Mouse (Mus musculus) kidney, postnatal 25 days (tissue): Measurements from ENCODE around the gene Sumo1.
"Not testable (repeated sequence)": the region's sequence is repeated elsewhere in the genome, so short reads cannot be mapped to it uniquely, and the experiment has no call there.

Source experiments
- DNase-seq, 2 experiments: peaks; one replicate each; pipeline ENCODE4 v3.0.0; 2021; ENCODE audit warnings: mixed read lengths in 2 of 2

Gene Sumo1

DNA sequence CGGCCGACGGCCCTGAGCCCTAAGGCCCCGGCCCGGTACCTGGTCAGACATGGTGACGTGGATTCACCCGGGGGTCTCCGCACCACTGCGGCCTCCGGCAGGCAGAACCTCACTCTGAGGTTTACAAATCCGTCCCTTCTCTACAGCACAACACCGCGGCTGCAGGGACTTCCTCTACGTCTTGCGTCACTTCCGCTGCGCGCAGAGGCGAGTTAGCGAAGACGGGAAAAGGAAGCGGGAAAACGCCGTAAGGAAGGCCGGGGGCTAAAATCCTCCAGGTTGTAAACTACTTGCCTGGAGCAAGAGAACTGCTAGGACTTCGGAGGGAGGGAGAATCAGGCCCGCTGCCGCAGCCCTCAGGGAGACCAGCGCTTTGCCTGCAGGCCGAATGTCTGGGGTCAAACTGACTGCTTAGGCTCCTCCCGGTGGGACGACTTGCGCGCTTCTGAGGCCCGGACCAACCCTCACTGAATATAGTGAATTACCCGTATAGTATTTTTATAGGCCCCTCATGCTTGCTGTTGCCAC, at the start of gene Sumo1:
Sumo1 (minus strand) TSS at position 194 of the 528 bp plus-strand sequence.
- DNase-seq, result peak; percentile 93 to 96

DNA sequence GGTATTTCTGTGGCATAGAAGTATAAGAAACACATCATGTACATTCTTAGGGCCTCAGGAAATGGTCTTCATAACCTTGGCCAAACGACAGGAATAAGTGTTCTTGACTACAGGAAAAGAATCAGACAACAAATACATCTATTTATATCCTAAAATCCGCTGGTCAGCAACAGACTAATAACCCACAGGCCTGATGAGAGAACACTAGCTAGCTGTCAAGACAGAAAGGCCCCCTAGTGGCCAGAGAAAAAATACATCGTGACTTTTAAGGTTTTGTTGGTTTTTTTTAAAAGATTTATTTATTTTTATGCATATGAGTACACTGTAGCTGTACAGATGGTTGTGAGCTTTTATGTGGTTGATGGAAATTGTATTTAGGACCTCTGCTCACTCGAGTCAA, 49.3 kb upstream of the Sumo1 start:
- DNase-seq, result peak in 1 of 2 experiments; percentile 43

DNA sequence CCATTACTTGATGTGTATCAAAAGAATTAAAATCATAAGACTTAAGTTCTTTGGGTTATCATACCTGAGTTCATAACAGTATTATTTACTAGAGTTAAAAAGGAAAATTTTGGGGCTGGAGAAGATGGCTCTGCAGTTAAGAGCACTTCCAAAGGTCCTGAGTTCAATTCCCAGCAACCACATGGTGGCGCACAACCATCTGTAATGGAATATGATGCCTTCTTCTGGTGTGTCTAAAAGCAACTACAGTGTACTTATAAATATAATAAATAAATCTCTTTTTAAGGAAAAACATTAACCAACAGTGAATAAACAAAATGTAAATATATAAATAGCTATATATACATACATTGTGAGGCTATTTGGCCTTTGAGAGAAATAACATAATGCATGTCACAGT, 31.1 kb upstream of the Sumo1 start:
- peak in 1 of 2 experiments; percentile 21 for DNase-seq

DNA sequence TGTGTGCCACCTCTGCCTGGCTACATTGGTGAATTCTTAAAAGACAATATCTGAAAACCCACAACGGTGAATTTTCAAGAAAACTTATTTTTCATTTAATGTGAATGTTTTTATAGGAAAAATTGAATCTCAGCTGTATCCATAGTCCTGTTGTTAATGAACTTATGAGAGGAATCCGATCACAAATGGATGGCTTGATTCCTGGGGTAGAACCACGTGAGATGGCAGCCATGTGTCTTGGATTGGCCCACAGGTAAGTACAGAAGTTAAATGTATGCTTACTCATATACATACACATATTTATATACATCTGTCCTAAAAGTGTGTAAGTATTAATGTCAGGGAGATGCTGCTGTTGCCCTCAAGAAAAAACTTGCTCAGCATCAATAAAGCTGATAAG, 27.6 kb upstream of the Sumo1 start:
- no peak for DNase-seq

DNA sequence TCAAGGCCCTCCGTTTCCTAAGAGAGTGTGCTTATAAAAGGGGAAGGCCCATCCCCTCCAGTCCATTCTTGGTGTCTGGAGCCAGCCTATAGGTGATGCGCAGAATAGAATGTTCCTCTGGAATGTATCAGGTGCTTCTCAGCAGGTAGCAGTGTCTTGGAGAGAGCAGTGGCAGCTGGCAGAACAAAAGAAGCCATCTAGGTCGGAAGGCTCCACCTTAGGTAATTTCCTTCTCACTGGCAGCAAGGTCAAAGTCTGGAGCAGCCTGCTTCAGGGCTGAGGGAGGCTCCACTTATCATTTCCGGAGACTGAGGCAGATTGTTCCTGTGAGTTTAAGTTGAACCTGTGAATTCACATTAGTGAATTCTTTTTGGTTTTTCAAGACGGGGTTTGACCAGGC, 27.1 kb upstream of the Sumo1 start:
- DNase-seq, result no peak

DNA sequence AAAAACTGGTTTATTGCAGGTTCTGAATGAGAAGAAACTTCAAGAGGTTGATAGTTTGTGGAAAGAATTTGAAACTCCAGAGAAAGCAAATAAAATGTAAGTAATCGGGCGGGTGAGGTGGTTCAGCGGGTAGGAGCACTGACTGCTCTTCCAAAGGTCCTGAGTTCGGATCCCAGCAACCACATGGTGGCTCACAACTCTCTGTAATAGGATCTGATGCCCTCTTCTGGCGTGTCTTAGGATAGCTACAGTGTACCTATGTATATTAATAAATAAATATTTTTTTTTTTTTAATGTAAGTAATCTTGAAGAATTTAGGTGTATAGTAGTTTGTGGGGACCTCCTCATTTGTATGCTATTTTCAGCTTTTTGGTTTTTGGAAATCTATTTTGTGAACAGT, 19.8 kb upstream of the Sumo1 start:
- no peak for DNase-seq

DNA sequence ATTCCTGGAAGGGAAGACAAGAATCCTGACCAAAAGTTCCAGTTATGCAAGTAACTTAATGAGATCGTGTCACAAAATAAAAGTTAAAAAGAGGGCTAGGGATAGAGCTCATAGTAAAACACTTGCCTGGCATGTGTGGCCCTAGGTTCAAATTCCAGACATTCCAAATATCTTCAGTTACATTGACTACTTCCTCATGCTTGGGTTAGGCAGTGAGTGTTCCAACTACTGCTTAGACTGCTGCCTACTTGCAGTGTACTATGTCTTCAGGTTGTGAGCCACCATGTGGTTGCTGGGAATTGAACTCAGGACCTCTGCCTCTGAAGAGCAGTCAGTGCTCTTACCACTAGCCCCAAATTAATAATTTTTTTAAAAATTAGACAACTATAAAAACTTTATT, 16.9 kb upstream of the Sumo1 start:
- DNase-seq, result no peak

DNA sequence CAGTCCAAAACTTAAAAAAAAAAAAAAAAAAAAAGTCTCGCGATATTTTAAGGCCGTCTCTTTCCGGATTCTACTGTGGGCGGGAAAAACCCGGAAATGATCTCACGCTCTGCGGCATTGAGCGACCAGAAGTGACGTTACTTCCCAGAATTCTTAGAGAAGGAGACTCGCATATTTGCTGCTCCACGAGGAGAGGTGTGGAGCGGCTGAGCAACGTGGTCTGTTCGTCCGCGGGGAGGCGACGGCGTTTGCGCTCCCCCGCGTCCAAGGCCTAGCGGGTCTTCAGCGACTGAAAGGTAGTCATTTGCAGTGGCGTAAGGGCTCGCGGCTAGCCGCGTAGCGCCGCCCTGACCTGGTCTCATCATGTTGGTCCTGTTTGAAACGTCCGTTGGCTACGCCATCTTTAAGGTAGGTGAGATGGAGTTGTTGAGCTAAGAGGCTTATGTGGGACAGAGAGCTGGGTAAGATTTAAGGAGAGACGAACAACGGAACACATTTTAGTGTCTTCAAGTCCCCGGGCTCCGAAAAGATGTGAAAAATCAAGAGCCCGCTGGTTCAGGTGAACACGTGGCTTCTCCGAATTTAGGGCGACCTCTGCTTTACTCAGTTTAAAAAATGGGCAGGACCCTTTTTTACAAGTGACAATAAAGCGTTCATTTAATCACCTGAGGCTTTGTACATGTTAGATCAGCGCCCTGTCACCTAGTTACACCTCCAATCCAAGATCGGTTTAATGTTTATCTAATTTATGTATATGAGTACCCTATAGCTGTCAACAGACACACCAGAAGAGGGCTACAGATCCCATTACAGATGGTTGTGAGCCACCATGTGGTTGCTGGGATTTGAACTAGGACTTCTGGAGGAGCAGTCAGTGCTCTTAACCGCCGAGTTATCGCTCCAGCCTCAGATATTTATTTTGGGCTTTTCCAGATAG, 14.5 kb upstream of the Sumo1 start, which contains the start of gene Nop58:
Nop58 (plus strand) TSS at position 153 of the 937 bp plus-strand sequence.
- DNase-seq, result peak; percentile 92 to 95

DNA sequence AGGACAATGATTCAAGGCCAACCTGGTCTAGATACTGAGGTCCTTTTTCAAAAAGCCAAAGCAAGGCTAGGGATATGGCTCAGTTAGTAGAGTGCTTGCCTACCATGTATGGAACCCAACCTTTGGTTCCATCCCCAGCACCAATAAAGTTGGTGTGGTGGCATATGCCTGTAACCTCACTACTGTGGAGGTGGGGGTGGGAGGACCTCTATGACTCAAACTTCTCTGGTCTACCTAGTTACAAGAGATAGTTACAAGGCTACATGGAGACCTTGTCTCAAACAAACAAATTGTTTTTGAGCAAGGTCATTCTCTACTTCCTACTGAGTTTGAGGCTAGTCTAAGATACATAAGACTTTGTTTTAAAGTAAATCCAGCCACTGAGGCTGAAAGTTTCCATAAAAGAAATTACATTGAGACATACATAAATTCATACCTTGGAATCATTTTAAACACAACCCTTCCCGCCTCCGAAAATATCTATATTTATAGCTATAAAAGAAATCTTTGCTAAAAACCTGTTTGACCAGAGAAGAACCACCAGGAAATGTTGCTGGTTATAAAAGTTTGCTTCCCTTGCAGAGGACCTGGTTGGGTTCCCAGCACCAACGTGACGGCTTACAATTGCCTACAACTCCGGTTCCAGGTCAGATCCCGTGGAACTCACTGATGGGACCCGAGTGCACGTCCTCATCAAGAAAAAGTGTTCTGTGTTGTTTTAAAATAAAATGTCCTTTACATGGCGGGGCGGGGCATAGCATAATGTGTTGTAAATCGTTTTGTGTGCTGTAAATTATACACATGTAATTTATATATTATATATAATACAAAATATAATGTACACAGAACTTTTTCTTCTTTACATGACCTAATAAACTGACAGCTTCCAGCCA, 13.5 kb upstream of the Sumo1 start:
- DNase-seq, result peak; percentile 25 to 54

DNA sequence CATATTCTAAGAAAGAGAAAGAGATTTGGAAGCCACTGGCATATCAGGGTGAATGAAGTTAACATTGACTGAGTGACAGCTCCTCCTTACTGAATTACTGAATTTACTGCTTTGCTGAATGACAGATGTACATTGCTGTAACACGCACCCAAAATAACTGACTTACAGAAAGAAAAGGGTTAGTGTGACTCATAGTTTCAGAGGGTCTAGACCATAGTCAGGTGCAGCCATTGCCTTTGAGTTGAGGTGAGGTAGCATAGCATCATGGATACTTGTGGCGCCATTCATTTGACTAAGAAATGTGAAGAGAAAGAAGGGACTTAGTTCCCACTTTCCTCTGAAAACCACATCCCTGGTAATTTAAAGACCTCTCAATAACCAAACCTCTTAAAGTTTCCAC, 3.0 kb upstream of the Sumo1 start:
- no peak for DNase-seq

DNA sequence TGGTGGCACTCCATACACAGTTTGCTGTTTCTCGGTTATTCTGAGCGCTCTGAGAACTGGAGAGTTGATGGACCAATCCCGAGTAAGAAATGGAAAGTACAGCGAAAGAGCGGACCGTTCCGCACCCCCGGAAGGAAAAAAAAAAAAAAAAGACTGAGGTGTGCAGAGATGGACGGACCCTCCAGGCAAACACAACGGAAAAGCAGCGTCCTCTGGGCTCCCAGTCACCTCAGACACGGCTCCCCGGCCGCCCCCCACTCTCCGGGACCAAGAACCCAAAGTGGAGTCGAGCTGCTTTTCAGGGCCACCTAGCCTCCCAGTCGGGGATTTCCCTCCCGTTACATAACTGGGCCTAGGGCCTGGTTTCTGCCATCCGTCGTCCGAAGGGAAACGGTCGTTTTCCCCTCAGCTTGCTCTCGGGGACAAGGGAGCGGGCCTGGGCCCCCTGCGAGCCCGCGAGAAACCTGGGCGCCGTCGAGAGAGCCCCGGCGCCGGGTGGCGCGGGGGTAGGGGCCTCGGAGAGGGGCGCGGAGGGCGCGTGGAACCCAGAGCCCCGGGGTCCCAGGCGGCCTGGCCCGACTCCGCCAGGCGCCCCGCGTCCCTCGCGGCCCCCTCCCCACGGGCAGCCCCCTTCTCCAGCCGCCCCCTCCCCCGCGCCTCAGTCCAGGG, 538 bp downstream of the Sumo1 start:
- DNase-seq, result peak; percentile 19 to 72

DNA sequence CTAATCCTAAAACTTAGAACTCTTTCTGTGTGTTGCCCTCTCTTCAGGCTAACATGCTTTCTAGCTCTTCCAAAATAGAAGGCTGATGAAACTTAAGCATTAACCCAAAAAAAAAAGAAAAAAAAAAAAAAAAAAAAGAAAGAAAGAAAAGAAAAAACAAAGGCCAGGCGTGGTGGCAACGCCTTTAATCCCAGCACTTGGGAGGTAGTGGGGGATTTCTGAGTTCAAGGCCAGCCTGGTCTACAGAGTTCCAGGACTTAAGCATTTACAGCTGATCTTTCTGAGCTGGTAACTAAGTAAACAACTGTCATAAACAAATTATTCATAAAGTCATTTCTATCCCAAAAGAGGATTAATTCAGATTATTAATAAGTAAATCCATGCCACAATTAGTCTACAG, 1.8 kb downstream of the Sumo1 start:
- DNase-seq, result no peak

DNA sequence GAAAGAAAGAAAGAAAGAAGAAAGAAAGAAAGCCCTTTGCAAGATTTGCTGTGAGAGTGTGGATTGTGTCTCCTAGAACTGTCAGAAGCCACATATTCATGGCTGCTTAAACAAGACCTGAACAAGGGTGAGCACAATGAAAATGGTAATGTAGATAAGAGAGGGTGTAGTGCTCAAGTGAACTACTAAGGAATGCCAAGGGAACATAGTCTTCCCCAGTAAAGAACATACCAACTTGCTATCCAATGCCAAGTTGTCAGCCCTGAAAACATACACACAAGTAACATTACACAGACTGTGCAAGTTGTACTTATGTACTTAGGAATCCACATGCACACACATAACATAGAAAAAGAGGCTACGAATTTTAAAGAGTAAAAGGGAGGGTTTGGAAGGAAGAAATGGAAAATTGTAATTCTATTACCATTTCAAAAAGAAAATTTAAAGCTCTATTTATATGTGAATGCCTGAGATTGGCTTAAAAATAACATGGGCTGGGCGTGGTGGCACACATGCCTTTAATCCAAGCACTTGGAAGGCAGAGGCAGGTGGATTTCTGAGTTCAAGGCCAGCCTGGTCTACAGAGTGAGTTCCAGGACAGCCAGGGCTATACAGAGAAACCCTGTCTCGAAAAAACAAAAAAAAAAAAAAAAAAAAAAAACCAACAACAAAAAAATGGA, 7.0 kb downstream of the Sumo1 start:
- DNase-seq, result no peak

DNA sequence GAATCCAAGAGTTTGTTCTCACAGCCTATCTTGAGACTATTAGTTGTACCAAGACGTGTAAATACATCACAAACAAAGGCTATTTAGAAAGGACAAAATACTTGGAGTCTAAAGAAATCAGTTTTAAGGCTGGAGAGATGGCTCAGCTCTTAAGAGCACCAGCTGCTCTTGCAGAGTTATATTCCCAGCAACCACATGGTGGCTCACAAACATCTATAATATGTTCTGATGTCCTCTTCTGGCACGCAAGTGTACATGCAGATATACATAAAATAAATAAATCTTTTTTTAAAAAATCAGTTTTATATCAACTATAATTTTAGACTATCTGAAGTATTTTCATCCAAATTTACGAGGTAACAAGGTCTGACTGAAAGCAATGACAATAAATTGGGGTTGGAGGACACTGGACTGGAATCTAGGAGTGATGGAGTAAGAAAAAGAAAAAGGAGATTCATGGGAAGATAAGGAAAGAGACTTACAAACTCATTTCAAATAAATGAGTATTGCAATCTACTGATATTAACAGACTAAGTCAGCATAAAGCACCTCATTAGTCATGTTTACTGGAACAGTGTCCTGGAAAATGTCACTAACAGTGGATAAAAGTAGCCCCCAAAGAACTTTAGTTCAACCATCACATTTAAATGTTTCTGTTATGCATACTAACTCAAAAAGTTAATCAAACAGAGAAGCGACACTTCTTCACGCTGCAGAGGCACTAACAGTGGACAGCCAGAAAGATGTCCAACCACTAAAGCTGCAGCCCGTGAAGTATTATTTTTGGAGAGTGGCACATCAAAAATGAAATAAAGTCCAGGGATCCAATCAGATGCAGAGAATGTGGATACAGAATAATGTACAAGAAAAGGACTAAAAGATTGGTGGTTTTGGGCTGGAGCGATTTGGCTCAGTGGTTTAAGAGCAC, 14.1 kb downstream of the Sumo1 start:
- no peak for DNase-seq

DNA sequence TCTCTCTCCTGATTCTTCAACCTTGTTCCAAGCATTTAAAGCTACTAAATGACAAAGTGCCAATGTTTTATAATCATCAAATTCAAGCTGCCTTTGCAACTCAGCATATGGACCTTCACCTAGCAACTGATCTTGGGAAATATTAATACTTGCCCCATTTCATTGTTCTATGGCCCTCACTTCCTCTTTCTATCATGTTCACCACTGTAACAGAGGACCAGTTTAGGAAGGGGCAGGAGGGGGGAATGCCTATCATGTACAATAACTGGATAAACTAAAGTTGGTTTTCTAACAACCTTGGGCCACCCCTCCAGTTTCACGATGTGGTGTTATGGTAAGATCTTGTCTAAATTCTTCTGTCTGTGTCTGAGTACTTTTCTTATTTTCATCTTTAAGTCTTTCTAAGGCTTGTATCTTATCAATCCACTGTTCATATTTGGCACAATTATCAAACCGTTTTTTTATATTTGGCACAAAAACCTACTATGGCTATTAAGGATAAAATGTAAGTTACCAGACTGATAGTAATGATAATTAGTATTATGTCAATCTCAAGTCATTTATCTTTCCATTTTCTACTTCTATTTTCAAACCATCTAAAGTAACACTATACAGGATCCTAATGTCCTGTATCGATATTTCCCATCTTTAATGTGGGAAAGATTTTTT, 17.3 kb downstream of the Sumo1 start:
- no peak for DNase-seq

DNA sequence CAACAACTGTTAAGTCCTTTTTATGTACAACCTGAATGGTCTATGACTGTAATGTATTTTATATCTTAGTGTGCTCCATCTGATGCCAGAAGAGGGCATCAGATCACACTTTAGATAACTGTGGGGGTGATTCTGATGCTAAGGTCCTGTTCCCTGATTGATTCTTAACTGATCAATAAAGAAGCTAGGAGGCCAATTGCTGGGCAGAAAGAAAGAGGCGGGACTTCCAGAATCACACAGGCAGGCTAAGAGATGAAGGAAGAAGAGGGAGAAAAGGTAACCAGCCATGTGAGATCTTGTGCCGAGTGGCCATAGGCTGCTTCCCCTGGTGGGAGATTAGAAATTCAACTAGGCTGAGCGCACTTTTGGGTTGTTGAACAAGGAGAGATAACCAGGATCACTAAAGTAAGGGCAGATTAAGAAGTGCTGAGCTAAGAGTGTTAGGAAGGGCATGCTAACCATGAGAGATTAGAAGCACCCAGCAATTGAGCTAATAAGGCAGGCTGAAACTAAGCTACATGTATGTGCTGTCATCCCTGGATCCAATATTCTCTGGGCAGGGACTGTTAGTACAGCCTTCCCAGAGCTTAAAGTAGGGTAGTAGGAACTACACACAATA, 19.3 kb downstream of the Sumo1 start:
- DNase-seq, result no peak

DNA sequence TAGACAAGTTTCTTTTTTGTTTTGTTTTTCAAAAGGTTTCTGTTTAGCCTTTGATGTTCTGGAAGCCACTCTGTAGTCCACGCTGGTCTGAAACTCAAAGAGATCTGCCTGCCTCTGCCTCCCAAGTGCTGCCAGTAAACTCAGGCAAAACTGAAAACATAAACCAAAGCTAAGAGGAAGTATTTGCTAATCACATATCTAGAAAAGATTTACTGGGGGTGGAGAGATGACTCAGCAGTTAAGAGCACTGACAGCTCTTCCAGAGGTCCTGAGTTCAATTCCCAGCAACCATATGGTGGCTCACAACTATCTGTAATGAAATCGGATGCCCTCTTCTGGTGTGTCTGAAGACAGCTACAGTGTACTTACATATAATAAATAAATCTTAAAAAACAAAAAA, 24.1 kb downstream of the Sumo1 start:
- DNase-seq, result not testable (repeated sequence)

DNA sequence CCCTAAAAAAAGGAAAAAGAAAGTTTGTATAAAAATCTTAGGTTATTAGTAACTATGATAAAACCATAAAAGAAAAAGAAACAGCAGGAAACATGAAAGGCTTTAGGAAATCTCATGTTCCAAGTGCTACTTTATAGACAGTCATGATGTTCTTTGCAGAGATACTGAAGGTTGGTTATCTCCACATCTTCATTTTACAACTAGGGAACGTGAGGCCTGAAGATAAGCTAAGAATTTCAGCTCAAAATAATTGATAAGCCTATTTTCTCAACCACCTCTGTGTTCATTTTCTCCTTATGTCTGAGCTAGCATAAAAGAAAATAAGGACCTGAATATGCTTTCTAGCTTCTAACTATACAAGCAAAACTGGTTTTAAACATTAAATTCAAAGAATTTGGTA, 28.1 kb downstream of the Sumo1 start:
- no peak for DNase-seq

DNA sequence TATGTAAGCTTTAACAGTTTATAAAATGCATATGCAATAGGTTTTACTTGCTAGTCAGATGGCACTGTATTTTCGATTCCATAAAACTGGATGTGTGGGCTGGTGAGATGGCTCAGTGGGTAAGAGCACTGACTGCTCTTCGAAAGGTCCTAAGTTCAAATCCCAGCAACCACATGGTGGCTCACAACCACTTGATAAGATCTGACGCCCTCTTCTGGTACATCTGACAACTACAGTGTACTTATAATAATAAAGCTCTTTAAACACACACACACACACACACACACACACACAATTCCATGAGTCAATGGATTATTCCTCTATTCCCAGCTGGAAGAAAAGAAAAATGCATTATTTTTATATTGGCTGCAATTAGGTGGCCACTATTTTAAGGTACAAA, 32.3 kb downstream of the Sumo1 start:
- no peak for DNase-seq

DNA sequence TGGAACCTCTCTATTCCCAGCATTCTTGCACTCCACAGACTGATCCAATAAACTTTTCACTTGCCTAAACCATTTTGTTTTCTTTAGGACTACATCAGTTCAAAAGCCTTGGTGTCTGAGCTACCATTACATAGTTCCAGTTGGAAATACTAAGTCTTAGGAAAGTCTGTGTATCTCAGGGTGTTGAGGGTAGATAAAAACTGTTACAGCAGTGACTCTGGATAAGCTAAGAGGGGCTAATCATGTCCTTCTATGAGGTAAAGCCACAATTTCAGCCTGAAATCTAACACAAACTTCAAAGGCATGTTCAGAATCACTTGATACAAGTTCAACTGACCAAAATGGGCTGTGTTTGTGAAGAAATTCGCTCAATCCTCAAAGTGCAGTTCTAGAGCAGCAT, 34.3 kb downstream of the Sumo1 start:
- DNase-seq, result no peak
